Mouse (Mus musculus) forebrain, postnatal 0 days (tissue): ENCODE measurements at regions not wholly inside any gene's neighbourhood (a gene's known extent, or its start where the extent isn't known, plus 50 kb on each side); places are given as distances from the start of the nearest gene placed in this dataset.
"Not testable (repeated sequence)": the region's sequence is repeated elsewhere in the genome, so short reads cannot be mapped to it uniquely, and the experiment has no call there.

Experiments
- ATAC-seq: fragments of 200-750 bp; cut with Nextera tagmentation; 2 replicates; pipeline ENCODE4 v1.8.0; 2017; ENCODE audit warnings: mild to moderate bottlenecking, moderate library complexity
- DNase-seq: peaks from one replicate; pipeline ENCODE4 v3.0.0-alpha.2; 2015
- H3K27ac ChIP-seq: fragments of 300-500 bp; sonication (generic); 2 replicates; pipeline ENCODE4 v1.5.1; 2014; ENCODE audit warnings: low read depth, mild to moderate bottlenecking, antibody characterized with exemption, low read length, moderate library complexity, mixed read lengths
- H3K27me3 ChIP-seq: fragments of 300-500 bp; sonication (generic); 2 replicates; pipeline ENCODE4 v1.6.1; 2014; ENCODE audit warnings: mild to moderate bottlenecking, low read length, mixed read lengths; ENCODE audit not compliant: insufficient read depth
- H3K36me3 ChIP-seq: fragments of 300-500 bp; sonication (generic); 2 replicates; pipeline ENCODE4 v1.6.1; 2014; ENCODE audit warnings: mild to moderate bottlenecking, moderate library complexity; ENCODE audit not compliant: insufficient read depth
- H3K4me1 ChIP-seq: fragments of 300-500 bp; sonication (generic); 2 replicates; pipeline ENCODE4 v1.6.1; 2014; ENCODE audit warnings: antibody characterized with exemption; ENCODE audit not compliant: insufficient read depth
- H3K4me2 ChIP-seq: fragments of 300-500 bp; sonication (generic); 2 replicates; pipeline ENCODE4 v1.6.1; 2014; ENCODE audit warnings: low read depth, mild to moderate bottlenecking, moderate library complexity
- H3K4me3 ChIP-seq: fragments of 300-500 bp; sonication (generic); 2 replicates; pipeline ENCODE4 v1.5.1; 2014; ENCODE audit warnings: low read depth, low read length, mixed read lengths
- H3K9ac ChIP-seq: fragments of 300-500 bp; sonication (generic); 2 replicates; pipeline ENCODE4 v1.6.1; 2014; ENCODE audit warnings: mild to moderate bottlenecking
- H3K9me3 ChIP-seq: fragments of 300-500 bp; sonication (generic); 2 replicates; pipeline ENCODE4 v1.6.1; 2016; ENCODE audit warnings: low read length
- CTCF ChIP-seq: sonication (generic); IDR thresholded peaks from 2 replicates; pipeline ENCODE4 v1.5.1; 2016; ENCODE audit warnings: antibody characterized with exemption, control low read depth, low read depth
- WGBS: fragments of 180-500 bp; shearing (Covaris S2); extraction: QIAGEN DNeasy Blood & Tissue Kit; methylation state at CpG from one replicate; pipeline ENCODE4 v1.1.7; 2014; 5-methylcytosine and 5-hydroxymethylcytosine counted together

DNA sequence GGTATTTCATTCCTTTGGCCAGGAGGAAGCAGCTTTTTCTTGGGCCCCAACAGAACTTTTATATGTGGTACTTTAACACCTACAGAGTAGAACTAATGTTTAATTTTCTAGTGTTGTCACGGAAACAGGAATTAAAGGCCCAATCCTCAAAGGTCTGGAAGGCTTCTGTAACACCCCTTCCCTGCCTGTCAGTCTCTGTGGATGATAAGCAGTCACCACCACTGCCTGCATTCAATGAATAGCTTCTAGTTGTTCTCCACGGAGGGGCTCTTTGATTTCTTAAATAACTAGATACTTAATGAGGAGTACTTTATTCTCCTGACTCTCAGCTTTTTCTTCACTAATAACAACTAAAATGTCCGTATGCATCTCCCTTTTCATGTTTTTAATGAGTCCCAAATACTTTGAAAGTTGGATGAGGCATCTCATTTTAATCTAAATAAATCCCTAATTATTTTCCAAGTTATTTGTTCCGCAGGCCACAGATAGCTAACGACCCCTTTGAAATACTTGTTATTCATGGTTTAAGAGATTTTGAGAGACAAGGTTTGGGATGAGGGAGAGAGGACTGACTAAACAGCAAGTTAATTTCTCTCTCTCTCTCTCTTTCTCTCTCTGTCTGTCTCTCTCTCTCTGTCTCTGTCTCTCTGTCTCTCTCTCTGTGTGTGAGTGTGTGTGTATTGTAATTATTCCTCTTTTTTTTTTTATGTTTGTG, 686.0 kb upstream of the Ghitm start:
- ATAC-seq: no peak
- no peaks in the 10 kb centered on the region for H3K27me3 ChIP-seq
- H3K4me3 ChIP-seq: no peak overlapping the region
- no peaks in the 10 kb centered on the region for H3K36me3 ChIP-seq
- no peak overlapping the region for H3K27ac ChIP-seq
- 12% methylated on average over 5 of the region's 5 CpGs for WGBS
- no peak overlapping the region for H3K9ac ChIP-seq
- H3K4me2 ChIP-seq: no peak overlapping the region
- no peaks in the 10 kb centered on the region for H3K4me1 ChIP-seq
- no peak for DNase-seq
- no peak for TF ChIP-seq CTCF
- no peaks in the 10 kb centered on the region for H3K9me3 ChIP-seq

DNA sequence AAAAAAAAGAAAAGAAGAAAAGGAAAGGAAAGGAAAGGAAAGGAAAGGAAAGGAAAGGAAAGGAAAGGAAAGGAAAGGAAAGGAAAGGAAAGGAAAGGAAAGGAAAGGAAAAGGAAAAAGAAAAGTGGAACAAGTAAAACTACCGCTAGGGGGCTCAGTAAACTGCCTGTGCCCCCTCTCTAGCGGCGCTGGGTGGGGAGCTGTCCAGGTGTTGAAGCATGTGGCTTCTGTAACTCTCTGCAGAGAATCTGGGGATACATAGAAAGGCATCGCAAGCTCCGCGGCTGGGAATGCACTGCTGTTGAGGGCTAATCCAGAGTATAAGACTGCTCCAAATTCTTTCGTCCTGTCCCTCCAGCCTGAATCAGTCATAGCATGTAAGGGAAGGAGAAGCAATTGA, 684.9 kb upstream of the Ghitm start:
- Histone ChIP-seq H3K27ac (no peak overlapping the region), H3K9ac (no peak overlapping the region), H3K4me1 (no peaks in the 10 kb centered on the region), H3K27me3 (no peaks in the 10 kb centered on the region), H3K4me3 (no peak overlapping the region), H3K4me2 (no peak overlapping the region), H3K36me3 (no peaks in the 10 kb centered on the region), H3K9me3 (no peaks in the 10 kb centered on the region)
- WGBS: 12% methylated on average over 7 of the region's 7 CpGs
- ATAC-seq (no peak), DNase-seq (no peak)
- peak; percentile 37 for TF ChIP-seq CTCF

- H3K4me3 ChIP-seq: no peak overlapping the region
- no peak overlapping the region for H3K9ac ChIP-seq
- no peaks in the 10 kb centered on the region for H3K36me3 ChIP-seq
- no peak for TF ChIP-seq CTCF
- no peaks in the 10 kb centered on the region for H3K9me3 ChIP-seq
- 78% methylated on average over 2 of the region's 2 CpGs for WGBS
- no peak for ATAC-seq
- H3K27ac ChIP-seq: no peak overlapping the region
- H3K4me1 ChIP-seq: no peaks in the 10 kb centered on the region
- DNase-seq: no peak
- no peak overlapping the region for H3K4me2 ChIP-seq
- H3K27me3 ChIP-seq: no peaks in the 10 kb centered on the region
Observed at GRCm38 (mm10) chr14:37795642-37796041, 660.6 kb upstream of the Ghitm start.

GRCm38 (mm10) chr14:37765729-37766128, 630.7 kb upstream of the Ghitm start:
- no peaks in the 10 kb centered on the region for H3K4me1 ChIP-seq
- no peak for TF ChIP-seq CTCF
- no peak overlapping the region for H3K4me3 ChIP-seq
- H3K9ac ChIP-seq: no peak overlapping the region
- 86% methylated on average over 1 of the region's 1 CpGs for WGBS
- H3K9me3 ChIP-seq: no peaks in the 10 kb centered on the region
- H3K27ac ChIP-seq: no peak overlapping the region
- no peaks in the 10 kb centered on the region for H3K36me3 ChIP-seq
- H3K4me2 ChIP-seq: no peak overlapping the region
- H3K27me3 ChIP-seq: no peaks in the 10 kb centered on the region
- DNase-seq (no peak), ATAC-seq (no peak)

GRCm38 (mm10) chr14:37749661-37750060, 614.6 kb upstream of the Ghitm start:
- ATAC-seq, H3K4me1 ChIP-seq, H3K9ac ChIP-seq, H3K27me3 ChIP-seq, H3K36me3 ChIP-seq, H3K9me3 ChIP-seq, H3K4me2 ChIP-seq, DNase-seq, H3K27ac ChIP-seq, H3K4me3 ChIP-seq: not testable (repeated sequence)

DNA sequence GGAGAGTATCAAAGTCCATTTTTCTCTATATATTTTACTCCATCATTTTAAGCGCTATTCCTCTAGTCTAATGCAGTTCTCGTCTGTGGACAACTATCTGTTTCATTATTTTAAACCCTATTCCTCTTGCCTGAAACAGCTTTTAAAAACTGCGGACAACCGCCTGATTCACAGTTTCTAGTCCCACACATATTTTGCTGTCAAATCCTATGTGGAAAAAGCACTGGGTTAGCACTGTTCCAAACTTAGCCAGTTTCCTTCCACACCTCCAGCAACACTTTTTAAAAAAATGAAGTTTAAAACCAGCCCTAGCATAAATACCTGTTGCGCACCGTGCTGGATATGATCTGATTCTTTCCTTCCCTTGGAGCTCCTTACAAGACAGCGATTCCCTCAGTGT, 614.1 kb upstream of the Ghitm start:
- Histone ChIP-seq H3K4me2 (no peak overlapping the region), H3K9me3 (no peaks in the 10 kb centered on the region), H3K4me1 (no peaks in the 10 kb centered on the region), H3K27me3 (no peaks in the 10 kb centered on the region), H3K4me3 (no peak overlapping the region), H3K27ac (no peak overlapping the region), H3K9ac (no peak overlapping the region), H3K36me3 (no peaks in the 10 kb centered on the region)
- no peak for ATAC-seq
- DNase-seq: no peak
- TF ChIP-seq CTCF: no peak
- 94% methylated on average over 7 of the region's 7 CpGs for WGBS

DNA sequence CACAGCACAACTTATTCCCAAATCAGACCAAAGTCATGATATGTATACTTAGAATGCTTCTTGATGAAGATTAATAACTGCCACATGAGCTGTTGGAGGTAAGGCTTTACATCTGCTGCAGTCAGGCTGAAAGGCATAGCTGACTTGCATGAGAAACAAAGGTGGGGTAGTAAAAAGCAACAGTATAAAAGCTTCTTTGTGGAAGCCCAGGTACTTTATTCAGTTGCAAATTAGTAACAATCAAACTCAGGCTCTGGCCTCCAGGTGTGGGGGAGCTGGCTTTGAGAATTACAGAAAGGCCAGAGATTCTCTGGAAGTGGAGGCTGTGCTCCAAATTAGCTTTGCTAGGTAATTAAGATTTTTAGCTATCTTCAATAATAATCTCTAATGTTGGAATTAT, 608.0 kb upstream of the Ghitm start:
- DNase-seq (no peak), ATAC-seq (no peak)
- no peaks in the 10 kb centered on the region for H3K27me3 ChIP-seq
- H3K36me3 ChIP-seq: no peaks in the 10 kb centered on the region
- H3K9ac ChIP-seq: no peak overlapping the region
- H3K4me3 ChIP-seq: no peak overlapping the region
- H3K4me1 ChIP-seq: no peaks in the 10 kb centered on the region
- H3K27ac ChIP-seq: no peak overlapping the region
- no peak overlapping the region for H3K4me2 ChIP-seq
- H3K9me3 ChIP-seq: no peaks in the 10 kb centered on the region
- TF ChIP-seq CTCF: no peak

DNA sequence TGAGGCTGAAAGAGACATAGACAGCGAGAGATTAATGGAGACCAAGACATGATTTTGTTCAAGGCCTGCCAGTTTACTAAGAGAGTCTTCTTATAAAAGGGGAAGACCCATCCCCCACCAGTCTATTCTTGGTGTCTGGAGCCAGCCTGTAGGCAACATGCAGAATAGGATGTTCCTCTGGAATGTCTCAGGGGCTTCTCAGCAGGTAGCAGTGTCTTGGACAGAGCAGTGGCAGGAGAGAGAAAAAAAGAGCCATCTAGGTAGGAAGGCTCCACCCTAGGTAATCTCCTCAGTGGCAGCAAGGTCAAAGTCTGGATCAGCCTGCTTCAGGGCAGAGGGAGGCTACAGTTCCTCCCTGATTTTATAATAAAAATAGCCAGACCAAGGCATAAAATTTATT, 607.4 kb upstream of the Ghitm start:
- not testable (repeated sequence) for H3K9ac ChIP-seq, H3K27me3 ChIP-seq, H3K36me3 ChIP-seq, H3K4me1 ChIP-seq, H3K27ac ChIP-seq, H3K4me2 ChIP-seq, H3K4me3 ChIP-seq, H3K9me3 ChIP-seq, ATAC-seq, DNase-seq
- WGBS: 93% methylated on average over 1 of the region's 1 CpGs
